Mouse (Mus musculus) kidney, embryonic 16.5 days (tissue): Measurements from ENCODE around the gene Abl2. TPM values are rescaled to one million over a fixed set of nuclear protein-coding genes. Genes with fewer than 3 reads are reported as not detected.

Source experiments
- ATAC-seq: fragments of 200-750 bp; cut with Nextera tagmentation; 2 replicates; pipeline ENCODE4 v1.8.0; 2017; ENCODE audit warnings: moderate TSS enrichment; ENCODE audit not compliant: low FRiP score, low TSS enrichment
- H3K27ac ChIP-seq: fragments of 300-500 bp; sonication (generic); 2 replicates; pipeline ENCODE4 v1.5.1; 2014; ENCODE audit warnings: low read length
- H3K27me3 ChIP-seq: fragments of 300-500 bp; sonication (generic); 2 replicates; pipeline ENCODE4 v1.6.1; 2014; ENCODE audit warnings: low read length, control low read depth, mixed read lengths; ENCODE audit not compliant: insufficient read depth
- H3K36me3 ChIP-seq: fragments of 300-500 bp; sonication (generic); 2 replicates; pipeline ENCODE4 v1.6.1; 2014; ENCODE audit warnings: low read length, control low read depth, mixed read lengths; ENCODE audit not compliant: insufficient read depth
- H3K4me1 ChIP-seq: fragments of 300-500 bp; sonication (generic); 2 replicates; pipeline ENCODE4 v1.6.1; 2014; ENCODE audit warnings: low read length, control low read depth, mixed read lengths; ENCODE audit not compliant: insufficient read depth
- H3K4me2 ChIP-seq: fragments of 300-500 bp; sonication (generic); replicated peaks from 2 replicates; pipeline ENCODE4 v1.6.1; 2014; ENCODE audit warnings: low read depth, low read length
- H3K4me3 ChIP-seq: fragments of 300-500 bp; sonication (generic); 2 replicates; pipeline ENCODE4 v1.5.1; 2014; ENCODE audit warnings: mild to moderate bottlenecking, low read length
- H3K9ac ChIP-seq: fragments of 300-500 bp; sonication (generic); replicated peaks from 2 replicates; pipeline ENCODE4 v1.6.1; 2014; ENCODE audit warnings: low read length
- H3K9me3 ChIP-seq: fragments of 300-500 bp; sonication (generic); 2 replicates; pipeline ENCODE4 v1.6.1; 2016; ENCODE audit warnings: low read length, control low read depth
- WGBS: fragments of 180-500 bp; shearing (Covaris S2); extraction: QIAGEN DNeasy Blood & Tissue Kit; methylation state at CpG from one replicate; pipeline ENCODE4 v1.1.7; 2014; 5-methylcytosine and 5-hydroxymethylcytosine counted together
- polyA plus RNA-seq: library from polyadenylated mRNA; unstranded; fragments of >200 nt; fragmentation: Nextera tagmentation; extraction: Ambion mirVana; gene quantifications from 2 replicates; pipeline ENCODE4 v1.2.1, GENCODE M21; 2015

Abl2 gene
- polyA plus RNA-seq, 1 experiment from 2014 or later: 4.0 TPM

GRCm38 (mm10) chr1:156644061-156644460, 85.5 kb downstream of the Abl2 start:
- H3K27me3 ChIP-seq: no peaks in the 10 kb centered on the region
- H3K4me2 ChIP-seq: no peak overlapping the region
- ATAC-seq: no peak
- 50% methylated on average over 10 of the region's 10 CpGs for WGBS
- H3K27ac ChIP-seq: no peak overlapping the region
- no peaks in the 10 kb centered on the region for H3K9me3 ChIP-seq
- H3K9ac ChIP-seq: no peak overlapping the region
- no peaks in the 10 kb centered on the region for H3K4me1 ChIP-seq
- no peak overlapping the region for H3K4me3 ChIP-seq
- peaks cover 23% of the 10 kb centered on the region for H3K36me3 ChIP-seq

GRCm38 (mm10) chr1:156644780-156645523, 86.4 kb downstream of the Abl2 start:
- WGBS: 60% methylated on average over 13 of the region's 13 CpGs

GRCm38 (mm10) chr1:156645971-156646370, 87.4 kb downstream of the Abl2 start:
- H3K9ac ChIP-seq: no peak overlapping the region

More at GRCm38 (mm10) chr1:156644780-156645523, 86.4 kb downstream of the Abl2 start:
- Histone ChIP-seq H3K4me1 (no peaks in the 10 kb centered on the region), H3K27me3 (no peaks in the 10 kb centered on the region), H3K4me3 (no peak overlapping the region), H3K4me2 (no peak overlapping the region), H3K9ac (no peak overlapping the region), H3K27ac (no peak overlapping the region), H3K36me3 (peaks cover 23% of the 10 kb centered on the region), H3K9me3 (no peaks in the 10 kb centered on the region)
- no peak for ATAC-seq

GRCm38 (mm10) chr1:156648705-156649104, 90.1 kb downstream of the Abl2 start:
- Histone ChIP-seq H3K4me1 (no peaks in the 10 kb centered on the region), H3K27me3 (no peaks in the 10 kb centered on the region), H3K4me2 (no peak overlapping the region), H3K36me3 (peaks cover 3% of the 10 kb centered on the region; the same call in 1 of the 2 replicates), H3K27ac (no peak overlapping the region), H3K4me3 (no peak overlapping the region), H3K9me3 (no peaks in the 10 kb centered on the region), H3K9ac (no peak overlapping the region)
- 31% methylated on average over 2 of the region's 2 CpGs for WGBS
- ATAC-seq: no peak

More at GRCm38 (mm10) chr1:156645971-156646370, 87.4 kb downstream of the Abl2 start:
- no peak overlapping the region for H3K4me2 ChIP-seq
- no peak for ATAC-seq
- H3K9me3 ChIP-seq: no peaks in the 10 kb centered on the region
- 86% methylated on average over 4 of the region's 4 CpGs for WGBS
- H3K4me1 ChIP-seq: no peaks in the 10 kb centered on the region
- no peak overlapping the region for H3K27ac ChIP-seq
- H3K4me3 ChIP-seq: no peak overlapping the region
- H3K27me3 ChIP-seq: no peaks in the 10 kb centered on the region
- peaks cover 19% of the 10 kb centered on the region for H3K36me3 ChIP-seq

- Histone ChIP-seq H3K4me2 (no peak overlapping the region), H3K9me3 (no peaks in the 10 kb centered on the region), H3K36me3 (peaks cover 3% of the 10 kb centered on the region; the same call in 1 of the 2 replicates), H3K27ac (no peak overlapping the region), H3K9ac (no peak overlapping the region), H3K4me1 (0 out of 2 replicates have a peak, but pooled peaks cover 7% of the 10 kb centered on the region), H3K27me3 (no peaks in the 10 kb centered on the region), H3K4me3 (no peak overlapping the region)
- WGBS: 74% methylated on average over 9 of the region's 9 CpGs
- no peak for ATAC-seq
These were observed 92.0 kb downstream of the Abl2 start for GRCm38 (mm10) chr1:156650631-156651030.

- no peaks in the 10 kb centered on the region for H3K9me3 ChIP-seq
- H3K4me2 ChIP-seq: no peak overlapping the region
- peaks cover 3% of the 10 kb centered on the region; the same call in 1 of the 2 replicates for H3K36me3 ChIP-seq
- H3K27ac ChIP-seq: no peak overlapping the region
- 55% methylated on average over 6 of the region's 6 CpGs for WGBS
- no peak overlapping the region for H3K9ac ChIP-seq
- no peak for ATAC-seq
- no peaks in the 10 kb centered on the region for H3K27me3 ChIP-seq
- no peak overlapping the region for H3K4me3 ChIP-seq
- H3K4me1 ChIP-seq: 0 out of 2 replicates have a peak, but pooled peaks cover 7% of the 10 kb centered on the region
These were observed 93.7 kb downstream of the Abl2 start for GRCm38 (mm10) chr1:156652189-156652822.

- no peak overlapping the region for H3K4me3 ChIP-seq
- H3K27ac ChIP-seq: peak overlapping the region; percentile 59
- H3K9ac ChIP-seq: no peak overlapping the region
- 45% methylated on average over 13 of the region's 13 CpGs for WGBS
- ATAC-seq: no peak
- no peaks in the 10 kb centered on the region for H3K9me3 ChIP-seq
- H3K4me2 ChIP-seq: no peak overlapping the region
- H3K36me3 ChIP-seq: peaks cover 3% of the 10 kb centered on the region; the same call in 1 of the 2 replicates
- 0 out of 2 replicates have a peak, but pooled peaks cover 7% of the 10 kb centered on the region for H3K4me1 ChIP-seq
- H3K27me3 ChIP-seq: no peaks in the 10 kb centered on the region
These were observed 96.3 kb downstream of the Abl2 start for GRCm38 (mm10) chr1:156654735-156655530.

GRCm38 (mm10) chr1:156657523-156657922, 98.9 kb downstream of the Abl2 start:
- peak; percentile 29; the same call in 1 of the 2 replicates for ATAC-seq
- no peaks in the 10 kb centered on the region for H3K9me3 ChIP-seq
- no peak overlapping the region for H3K4me2 ChIP-seq
- H3K27me3 ChIP-seq: no peaks in the 10 kb centered on the region
- H3K36me3 ChIP-seq: no peaks in the 10 kb centered on the region
- H3K9ac ChIP-seq: no peak overlapping the region
- no peak overlapping the region for H3K27ac ChIP-seq
- 0 out of 2 replicates have a peak, but pooled peaks cover 7% of the 10 kb centered on the region for H3K4me1 ChIP-seq
- no peak overlapping the region for H3K4me3 ChIP-seq
- 87% methylated on average over 4 of the region's 4 CpGs for WGBS

- H3K27me3 ChIP-seq: no peaks in the 10 kb centered on the region
- H3K4me1 ChIP-seq: 0 out of 2 replicates have a peak, but pooled peaks cover 7% of the 10 kb centered on the region
- no peaks in the 10 kb centered on the region for H3K36me3 ChIP-seq
- no peak overlapping the region for H3K27ac ChIP-seq
- no peak for ATAC-seq
- H3K4me2 ChIP-seq: no peak overlapping the region
- no peak overlapping the region for H3K9ac ChIP-seq
- H3K4me3 ChIP-seq: no peak overlapping the region
- WGBS: 68% methylated on average over 5 of the region's 5 CpGs
- no peaks in the 10 kb centered on the region for H3K9me3 ChIP-seq
These were observed 100.1 kb downstream of the Abl2 start for GRCm38 (mm10) chr1:156658676-156659075.
